Mouse (Mus musculus) intestine, postnatal 0 days (tissue): ENCODE data around the gene Il2rb. TPM values are rescaled to one million over a fixed set of nuclear protein-coding genes. Genes with fewer than 3 reads are reported as not detected.

Source experiments
- ATAC-seq: fragments of 200-750 bp; cut with Nextera tagmentation; 2 replicates; pipeline ENCODE4 v1.8.0; 2017; ENCODE audit warnings: mild to moderate bottlenecking, moderate TSS enrichment, moderate library complexity
- H3K27ac ChIP-seq: fragments of 300-500 bp; sonication (generic); 2 replicates; pipeline ENCODE4 v1.5.1; 2014; ENCODE audit warnings: mild to moderate bottlenecking, low read depth, low read length, moderate library complexity
- H3K27me3 ChIP-seq: fragments of 300-500 bp; sonication (generic); replicated peaks from 2 replicates; pipeline ENCODE4 v1.6.1; 2014; ENCODE audit warnings: low read length, mixed read lengths; ENCODE audit not compliant: control insufficient read depth, insufficient read depth
- H3K36me3 ChIP-seq: fragments of 300-500 bp; sonication (generic); 2 replicates; pipeline ENCODE4 v1.6.1; 2014; ENCODE audit warnings: mild to moderate bottlenecking, moderate library complexity; ENCODE audit not compliant: control insufficient read depth, insufficient read depth
- H3K4me1 ChIP-seq: fragments of 300-500 bp; sonication (generic); replicated peaks from 2 replicates; pipeline ENCODE4 v1.6.1; 2014; ENCODE audit warnings: antibody characterized with exemption, low read length, mixed read lengths; ENCODE audit not compliant: control insufficient read depth, insufficient read depth
- H3K4me2 ChIP-seq: fragments of 300-500 bp; sonication (generic); replicated peaks from 2 replicates; pipeline ENCODE4 v1.6.1; 2014; ENCODE audit warnings: low read depth, mild to moderate bottlenecking, moderate library complexity
- H3K4me3 ChIP-seq: fragments of 300-500 bp; sonication (generic); 2 replicates; pipeline ENCODE4 v1.5.1; 2014; ENCODE audit warnings: low read depth, low read length
- H3K9ac ChIP-seq: fragments of 300-500 bp; sonication (generic); 2 replicates; pipeline ENCODE4 v1.6.1; 2014; ENCODE audit warnings: mild to moderate bottlenecking, low read depth, low read length
- H3K9me3 ChIP-seq: fragments of 300-500 bp; sonication (generic); 2 replicates; pipeline ENCODE4 v1.6.1; 2016; ENCODE audit warnings: mixed run types; ENCODE audit not compliant: control insufficient read depth
- CTCF ChIP-seq: sonication (generic); IDR thresholded peaks from 2 replicates; pipeline ENCODE4 v1.5.1; 2016; ENCODE audit warnings: low read depth, mild to moderate bottlenecking, control low read depth, antibody characterized with exemption, moderate library complexity
- WGBS: fragments of 180-500 bp; shearing (Covaris S2); extraction: QIAGEN DNeasy Blood & Tissue Kit; methylation state at CpG from one replicate; pipeline ENCODE4 v1.1.7; 2014; 5-methylcytosine and 5-hydroxymethylcytosine counted together
- polyA plus RNA-seq: library from polyadenylated mRNA; unstranded; fragments of >200 nt; fragmentation: Nextera tagmentation; extraction: Ambion mirVana; gene quantifications from 2 replicates; pipeline ENCODE4 v1.2.1, GENCODE M21; 2015

Il2rb gene
- polyA plus RNA-seq, 1 experiment from 2014 or later, result 0.63 TPM

DNA sequence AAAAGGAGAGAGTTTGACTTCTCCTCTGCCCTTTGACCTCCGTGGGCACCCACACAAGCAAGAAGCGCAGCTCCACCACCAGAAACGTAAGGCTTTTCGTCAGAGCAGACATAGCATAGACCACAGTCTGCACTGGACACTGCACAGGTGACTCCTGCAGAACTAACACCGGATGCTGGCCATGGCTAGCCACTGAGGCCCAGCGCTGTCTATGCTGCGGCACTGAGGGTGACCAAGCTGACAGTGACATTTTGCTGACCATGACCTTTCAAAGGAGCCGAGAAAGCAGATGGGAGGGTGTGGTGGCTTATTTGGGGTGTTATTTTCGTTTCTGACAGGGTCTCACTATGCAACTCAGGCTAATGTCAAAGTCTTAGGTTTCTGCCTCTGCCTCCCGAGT is 37.9 kb downstream of the Il2rb start:
- no peaks in the 10 kb centered on the region; the same call in 1 of the 2 replicates for H3K36me3 ChIP-seq
- no peaks in the 10 kb centered on the region for H3K27me3 ChIP-seq
- 77% methylated on average over 10 of the region's 10 CpGs for WGBS
- no peak overlapping the region for H3K4me2 ChIP-seq
- no peaks in the 10 kb centered on the region for H3K4me1 ChIP-seq
- H3K4me3 ChIP-seq, result no peak overlapping the region
- no peak for ATAC-seq
- H3K9me3 ChIP-seq, result no peaks in the 10 kb centered on the region
- H3K9ac ChIP-seq, result no peak overlapping the region
- TF ChIP-seq CTCF, result no peak
- no peak overlapping the region for H3K27ac ChIP-seq

GRCm38 (mm10) chr15:78456051-78456450 is 39.0 kb downstream of the Il2rb start:
- H3K4me3 ChIP-seq, result no peak overlapping the region
- H3K9me3 ChIP-seq, result no peaks in the 10 kb centered on the region
- H3K27ac ChIP-seq, result no peak overlapping the region
- no peaks in the 10 kb centered on the region; the same call in 1 of the 2 replicates for H3K36me3 ChIP-seq
- no peaks in the 10 kb centered on the region for H3K27me3 ChIP-seq
- WGBS, result 47% methylated on average over 7 of the region's 7 CpGs
- ATAC-seq, result no peak
- H3K9ac ChIP-seq, result no peak overlapping the region
- TF ChIP-seq CTCF, result no peak
- no peaks in the 10 kb centered on the region for H3K4me1 ChIP-seq
- H3K4me2 ChIP-seq, result no peak overlapping the region

- TF ChIP-seq CTCF, result no peak
- Histone ChIP-seq H3K4me1 (0 out of 2 replicates have a peak, but pooled peaks cover 2% of the 10 kb centered on the region), H3K36me3 (no peaks in the 10 kb centered on the region; the same call in 1 of the 2 replicates), H3K4me3 (no peak overlapping the region), H3K27me3 (no peaks in the 10 kb centered on the region), H3K27ac (peak overlapping the region; percentile 41; the same call in 1 of the 2 replicates), H3K9ac (no peak overlapping the region), H3K9me3 (no peaks in the 10 kb centered on the region), H3K4me2 (no peak overlapping the region)
- WGBS, result 33% methylated on average over 4 of the region's 4 CpGs
- peak; percentile 53 for ATAC-seq
Measured at GRCm38 (mm10) chr15:78455168-78455567, 39.9 kb downstream of the Il2rb start.

DNA sequence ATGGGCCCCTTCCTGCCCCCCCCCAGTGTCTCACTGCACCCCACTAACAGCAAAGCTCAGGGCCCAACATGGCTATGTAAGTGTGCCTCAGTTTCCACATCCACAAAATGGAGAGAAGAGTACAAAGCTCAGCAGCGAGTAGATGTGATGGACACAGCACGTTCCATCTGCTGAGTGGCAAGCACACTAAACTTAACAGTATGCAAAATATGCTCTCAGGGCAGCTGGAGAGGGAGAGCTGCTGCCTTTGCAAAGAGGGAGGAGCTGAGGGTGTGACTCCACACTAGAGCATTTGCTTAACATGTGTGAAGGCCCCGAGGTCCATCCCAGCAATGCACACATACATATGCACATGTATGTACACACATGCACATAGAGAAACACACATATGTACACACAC is 42.1 kb downstream of the Il2rb start:
- ATAC-seq, result no peak
- Histone ChIP-seq H3K9me3 (no peaks in the 10 kb centered on the region), H3K27ac (no peak overlapping the region), H3K9ac (no peak overlapping the region), H3K4me3 (no peak overlapping the region), H3K4me2 (no peak overlapping the region), H3K4me1 (0 out of 2 replicates have a peak, but pooled peaks cover 3% of the 10 kb centered on the region), H3K27me3 (no peaks in the 10 kb centered on the region), H3K36me3 (no peaks in the 10 kb centered on the region; the same call in 1 of the 2 replicates)
- 72% methylated on average over 3 of the region's 3 CpGs for WGBS
- no peak for TF ChIP-seq CTCF

- Histone ChIP-seq H3K9me3 (no peaks in the 10 kb centered on the region), H3K4me2 (no peak overlapping the region), H3K27ac (no peak overlapping the region), H3K9ac (no peak overlapping the region), H3K27me3 (no peaks in the 10 kb centered on the region), H3K36me3 (no peaks in the 10 kb centered on the region; the same call in 1 of the 2 replicates), H3K4me3 (no peak overlapping the region), H3K4me1 (0 out of 2 replicates have a peak, but pooled peaks cover 3% of the 10 kb centered on the region)
- TF ChIP-seq CTCF, result no peak
- ATAC-seq, result no peak
- whole genome bisulfite sequencing, result 69% methylated on average over 2 of the region's 2 CpGs
Measured at GRCm38 (mm10) chr15:78451201-78451600, 43.9 kb downstream of the Il2rb start.

GRCm38 (mm10) chr15:78450419-78450768 is 44.7 kb downstream of the Il2rb start:
- TF ChIP-seq CTCF, result 0 out of 2 replicates have a peak, but pooled peaks have one; percentile 13
- WGBS, result 89% methylated on average over 6 of the region's 6 CpGs
- H3K36me3 ChIP-seq, result no peaks in the 10 kb centered on the region; the same call in 1 of the 2 replicates
- H3K27ac ChIP-seq, result peak overlapping the region; percentile 17; the same call in 1 of the 2 replicates
- H3K4me2 ChIP-seq, result no peak overlapping the region
- no peak for ATAC-seq
- H3K4me1 ChIP-seq, result 0 out of 2 replicates have a peak, but pooled peaks cover 3% of the 10 kb centered on the region
- H3K4me3 ChIP-seq, result no peak overlapping the region
- no peaks in the 10 kb centered on the region for H3K9me3 ChIP-seq
- no peaks in the 10 kb centered on the region for H3K27me3 ChIP-seq
- no peak overlapping the region for H3K9ac ChIP-seq
